Mouse (Mus musculus): ENCODE measurements around the gene Hist1h2bf. TPM values are rescaled to one million over a fixed set of nuclear protein-coding genes. Genes with fewer than 3 reads are reported as not detected.
"Not testable (repeated sequence)": the region's sequence is repeated elsewhere in the genome, so short reads cannot be mapped to it uniquely, and the experiment has no call there.

Gene Hist1h2bf
- polyA plus RNA-seq, 1 experiment from 2014 or later = 7.1 TPM

DNA sequence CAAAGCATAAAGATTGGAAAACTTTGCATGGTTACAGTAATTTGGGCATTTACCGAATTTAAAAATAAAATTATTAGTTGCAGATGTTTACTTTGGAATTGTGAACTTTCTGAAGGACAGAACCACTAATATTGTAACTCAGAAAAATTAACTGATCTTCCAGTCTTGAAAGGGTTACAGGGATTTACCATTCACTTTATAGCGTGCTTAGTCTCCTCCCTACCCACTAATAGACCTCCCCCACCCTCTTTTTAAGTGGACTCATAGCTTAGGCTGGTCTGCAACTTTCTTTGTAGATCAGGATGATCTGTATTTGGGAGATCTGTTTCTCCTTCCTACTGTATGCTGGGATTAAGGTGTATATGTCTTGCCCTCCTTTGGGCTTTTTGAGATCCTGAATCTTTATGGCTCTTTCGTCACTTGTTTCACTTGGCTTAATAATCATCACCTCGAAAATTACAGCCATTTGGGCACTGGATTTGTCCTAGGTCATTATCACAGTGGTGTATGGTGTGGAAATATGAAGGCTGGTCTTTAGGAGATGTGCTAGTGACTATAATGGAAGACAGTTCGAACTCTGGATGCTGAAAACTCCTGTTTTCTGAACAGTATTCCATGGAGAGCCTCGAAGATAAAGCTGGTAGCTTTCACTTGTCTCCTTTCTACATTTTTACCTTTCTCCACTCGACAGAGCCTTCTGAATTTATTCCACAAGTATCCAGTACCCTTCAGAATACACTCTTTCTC, 37.7 kb downstream of the Hist1h2bf start:
- Histone ChIP-seq H3K4me1 (replicated peaks; ENCODE audit: control insufficient read depth, insufficient read depth, low read length) (peaks cover 16% of the 10 kb centered on the region), H3K9ac (ENCODE audit: low read length) (peak overlapping the region; percentile 92), H3K4me3 (ENCODE audit: low read depth, low read length) (peak overlapping the region; percentile 54), H3K27me3 (replicated peaks; ENCODE audit: control insufficient read depth, insufficient read depth, low read length) (no peaks in the 10 kb centered on the region), H3K27ac (ENCODE audit: low read depth) (peak overlapping the region; percentile 99), H3K4me2 (ENCODE audit: low read length) (peak overlapping the region; percentile 70), H3K36me3 (ENCODE audit: control insufficient read depth, insufficient read depth, low read length) (no peaks in the 10 kb centered on the region), H3K9me3 (ENCODE audit: control insufficient read depth, low read length) (no peaks in the 10 kb centered on the region)
- ATAC-seq (replicated peaks; ENCODE audit: low FRiP score, low TSS enrichment, low read depth) (no peak), DNase-seq (ENCODE audit: low spot score) (peak; percentile 52)
- WGBS = 16% methylated on average over 7 of the region's 7 CpGs

GRCm38 (mm10) chr13:23535137-23536075, 38.6 kb downstream of the Hist1h2bf start, which contains the start of gene Hist1h3g:
TSS of gene Hist1h3g (plus strand) at chr13:23535422.
- ATAC-seq (replicated peaks; ENCODE audit: low FRiP score, low TSS enrichment, low read depth) (peak; percentile 89), DNase-seq (ENCODE audit: low spot score) (peak; percentile 92)
- H3K27me3 ChIP-seq (replicated peaks; ENCODE audit: control insufficient read depth, insufficient read depth, low read length); H3K9me3 ChIP-seq (ENCODE audit: control insufficient read depth, low read length); H3K36me3 ChIP-seq (ENCODE audit: control insufficient read depth, insufficient read depth, low read length): not testable (repeated sequence)
- under 1% methylated on average over 45 of the region's 62 CpGs for WGBS
- H3K27ac ChIP-seq (ENCODE audit: low read depth) = peak within 1 kb of the TSS; percentile 99
- H3K9ac ChIP-seq (ENCODE audit: low read length) = peak within 1 kb of the TSS; percentile 92
- H3K4me3 ChIP-seq (ENCODE audit: low read depth, low read length) = peak within 1 kb of the TSS; percentile 54
- H3K4me2 ChIP-seq (ENCODE audit: low read length) = peak within 1 kb of the TSS; percentile 70
- peaks cover 16% of the 10 kb centered on the region for H3K4me1 ChIP-seq (replicated peaks; ENCODE audit: control insufficient read depth, insufficient read depth, low read length)

DNA sequence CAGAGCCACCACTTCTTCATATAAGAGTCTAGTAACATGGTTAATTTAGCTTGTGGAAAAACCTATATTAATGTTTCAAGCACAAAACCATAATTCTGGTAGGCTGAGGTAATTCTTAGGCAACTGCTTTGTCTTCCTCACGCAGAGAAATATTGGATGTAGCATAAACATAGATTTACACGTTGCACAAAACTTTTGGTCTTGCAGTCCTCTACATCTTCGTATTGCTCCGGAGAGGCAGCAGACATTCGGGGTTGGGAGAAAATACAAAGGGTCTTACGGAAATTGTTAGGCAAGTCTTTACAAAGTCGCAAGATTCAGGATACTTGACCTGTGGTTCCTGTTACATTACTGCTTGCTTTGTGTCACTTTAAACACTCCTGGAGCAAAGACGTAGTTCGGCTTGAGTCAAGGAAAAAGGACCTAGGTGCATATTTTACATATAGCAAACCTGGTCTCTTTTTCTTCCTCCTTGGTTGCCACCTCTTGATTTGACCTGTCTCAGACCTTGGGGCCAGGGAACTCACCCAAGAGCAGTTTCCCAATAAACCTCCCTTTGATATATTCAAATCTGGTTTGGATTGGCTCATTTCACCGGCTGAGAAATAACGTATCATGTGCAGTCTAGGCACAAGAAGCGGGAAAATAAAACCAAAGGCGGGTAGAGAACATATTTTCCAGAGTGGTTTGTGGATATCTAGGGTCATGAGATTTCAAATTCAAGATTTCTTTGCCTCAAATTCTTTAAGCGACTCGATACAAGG, 39.4 kb downstream of the Hist1h2bf start:
- under 1% methylated on average over 15 of the region's 15 CpGs for WGBS
- Histone ChIP-seq H3K9me3 (ENCODE audit: control insufficient read depth, low read length) (no peaks in the 10 kb centered on the region), H3K4me2 (ENCODE audit: low read length) (peak overlapping the region; percentile 70), H3K4me3 (ENCODE audit: low read depth, low read length) (peak overlapping the region; percentile 54), H3K36me3 (ENCODE audit: control insufficient read depth, insufficient read depth, low read length) (no peaks in the 10 kb centered on the region), H3K9ac (ENCODE audit: low read length) (peak overlapping the region; percentile 92), H3K27me3 (replicated peaks; ENCODE audit: control insufficient read depth, insufficient read depth, low read length) (no peaks in the 10 kb centered on the region), H3K4me1 (replicated peaks; ENCODE audit: control insufficient read depth, insufficient read depth, low read length) (peaks cover 17% of the 10 kb centered on the region), H3K27ac (ENCODE audit: low read depth) (peak overlapping the region; percentile 99)
- peak; percentile 75 for DNase-seq (ENCODE audit: low spot score)
- no peak for ATAC-seq (replicated peaks; ENCODE audit: low FRiP score, low TSS enrichment, low read depth)

DNA sequence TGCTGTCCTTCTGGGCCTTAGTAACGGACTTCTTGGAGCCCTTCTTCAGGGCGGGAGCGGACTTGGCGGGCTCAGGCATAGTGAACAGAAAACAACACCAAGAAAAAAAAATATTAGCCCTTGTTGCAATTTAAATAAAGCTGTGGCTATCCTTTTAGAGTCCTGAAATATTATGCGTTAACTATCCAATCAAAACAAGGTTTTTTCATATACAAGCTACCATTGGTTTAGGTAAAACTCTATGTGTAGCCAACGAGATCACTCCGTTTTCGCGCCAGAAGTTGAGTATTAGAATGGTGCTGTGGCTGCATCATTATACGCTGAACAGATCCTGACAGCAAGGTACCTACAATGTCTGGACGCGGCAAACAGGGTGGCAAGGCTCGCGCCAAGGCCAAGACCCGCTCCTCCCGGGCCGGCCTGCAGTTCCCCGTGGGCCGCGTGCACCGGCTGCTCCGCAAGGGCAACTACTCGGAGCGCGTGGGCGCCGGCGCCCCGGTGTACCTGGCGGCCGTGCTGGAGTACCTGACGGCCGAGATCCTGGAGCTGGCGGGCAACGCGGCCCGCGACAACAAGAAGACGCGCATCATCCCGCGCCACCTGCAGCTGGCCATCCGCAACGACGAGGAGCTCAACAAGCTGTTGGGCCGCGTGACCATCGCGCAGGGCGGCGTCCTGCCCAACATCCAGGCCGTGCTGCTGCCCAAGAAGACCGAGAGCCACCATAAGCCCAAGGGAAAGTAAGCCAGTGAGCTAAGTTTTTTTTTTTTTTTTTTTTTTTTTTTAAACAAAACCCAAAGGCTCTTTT, 40.2 kb downstream of the Hist1h2bf start, which contains the start of gene Hist1h2af:
TSS of gene Hist1h2af (plus strand) at position 347 of the 808 bp plus-strand sequence.
- H3K9me3 ChIP-seq (ENCODE audit: control insufficient read depth, low read length); H3K27me3 ChIP-seq (replicated peaks; ENCODE audit: control insufficient read depth, insufficient read depth, low read length); H3K36me3 ChIP-seq (ENCODE audit: control insufficient read depth, insufficient read depth, low read length): not testable (repeated sequence)
- Histone ChIP-seq H3K4me2 (ENCODE audit: low read length) (peak within 1 kb of the TSS; percentile 70), H3K4me1 (replicated peaks; ENCODE audit: control insufficient read depth, insufficient read depth, low read length) (peaks cover 24% of the 10 kb centered on the region), H3K27ac (ENCODE audit: low read depth) (peak within 1 kb of the TSS; percentile 99), H3K9ac (ENCODE audit: low read length) (peak within 1 kb of the TSS; percentile 92), H3K4me3 (ENCODE audit: low read depth, low read length) (peak within 1 kb of the TSS; percentile 54)
- peak; percentile 38 for ATAC-seq (replicated peaks; ENCODE audit: low FRiP score, low TSS enrichment, low read depth)
- peak; percentile 85 for DNase-seq (ENCODE audit: low spot score)
- under 1% methylated on average over 26 of the region's 53 CpGs for WGBS

GRCm38 (mm10) chr13:23532262-23533075, 41.5 kb downstream of the Hist1h2bf start:
- Histone ChIP-seq H3K4me1 (replicated peaks; ENCODE audit: control insufficient read depth, insufficient read depth, low read length) (peaks cover 24% of the 10 kb centered on the region), H3K9ac (ENCODE audit: low read length) (peak overlapping the region; percentile 89), H3K36me3 (ENCODE audit: control insufficient read depth, insufficient read depth, low read length) (no peaks in the 10 kb centered on the region), H3K27me3 (replicated peaks; ENCODE audit: control insufficient read depth, insufficient read depth, low read length) (no peaks in the 10 kb centered on the region), H3K27ac (ENCODE audit: low read depth) (peak overlapping the region; percentile 99), H3K9me3 (ENCODE audit: control insufficient read depth, low read length) (no peaks in the 10 kb centered on the region), H3K4me3 (ENCODE audit: low read depth, low read length) (peak overlapping the region; percentile 54), H3K4me2 (ENCODE audit: low read length) (peak overlapping the region; percentile 70)
- 15% methylated on average over 9 of the region's 9 CpGs for WGBS
- DNase-seq (ENCODE audit: low spot score) (peak; percentile 51), ATAC-seq (replicated peaks; ENCODE audit: low FRiP score, low TSS enrichment, low read depth) (no peak)

DNA sequence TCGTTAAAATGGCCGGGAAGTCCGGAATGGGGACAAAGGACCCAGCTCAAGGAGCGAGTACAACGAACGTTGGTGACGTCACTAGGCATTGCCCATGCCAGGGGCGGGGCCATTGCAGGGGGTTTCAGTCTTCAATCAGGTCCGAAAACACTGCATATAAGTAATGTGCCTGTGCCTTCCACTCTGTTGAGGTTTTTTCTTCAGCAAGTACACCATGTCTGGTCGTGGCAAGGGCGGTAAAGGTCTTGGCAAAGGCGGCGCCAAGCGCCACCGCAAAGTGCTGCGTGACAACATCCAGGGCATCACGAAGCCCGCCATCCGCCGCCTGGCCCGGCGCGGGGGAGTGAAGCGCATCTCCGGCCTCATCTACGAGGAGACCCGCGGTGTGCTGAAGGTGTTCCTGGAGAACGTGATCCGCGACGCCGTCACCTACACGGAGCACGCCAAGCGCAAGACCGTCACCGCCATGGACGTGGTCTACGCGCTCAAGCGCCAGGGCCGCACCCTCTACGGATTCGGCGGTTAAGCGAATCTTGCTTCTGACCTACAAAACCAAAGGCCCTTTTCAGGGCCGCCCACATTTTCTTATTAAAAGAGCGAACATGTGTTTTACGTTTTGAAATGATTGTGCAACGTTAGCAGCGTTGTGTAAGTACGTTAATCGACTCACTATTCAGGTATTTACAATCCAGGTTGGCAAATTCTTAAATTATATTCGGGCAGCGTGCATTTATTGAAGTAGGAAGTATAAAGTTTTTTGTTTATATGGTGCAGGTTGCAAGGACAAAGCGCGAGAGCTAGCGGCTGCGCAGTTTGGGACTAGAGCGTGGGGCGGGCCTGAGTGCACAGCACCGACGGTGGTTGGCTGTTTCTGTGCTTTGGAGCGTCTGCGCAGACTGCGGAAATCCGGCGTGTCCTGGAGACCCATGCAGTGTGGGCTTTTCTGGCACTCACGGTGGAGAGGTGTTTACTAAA, 42.8 kb downstream of the Hist1h2bf start, which contains the start of gene Hist1h4h:
TSS of gene Hist1h4h (plus strand) at position 150 of the 975 bp plus-strand sequence.
- Histone ChIP-seq H3K4me2 (ENCODE audit: low read length) (peak within 1 kb of the TSS; percentile 70), H3K9me3 (ENCODE audit: control insufficient read depth, low read length) (no peaks in the 10 kb centered on the region), H3K4me1 (replicated peaks; ENCODE audit: control insufficient read depth, insufficient read depth, low read length) (peaks cover 21% of the 10 kb centered on the region), H3K4me3 (ENCODE audit: low read depth, low read length) (peak within 1 kb of the TSS; percentile 54), H3K9ac (ENCODE audit: low read length) (peak within 1 kb of the TSS; percentile 89), H3K27ac (ENCODE audit: low read depth) (peak within 1 kb of the TSS; percentile 99), H3K36me3 (ENCODE audit: control insufficient read depth, insufficient read depth, low read length) (no peaks in the 10 kb centered on the region), H3K27me3 (replicated peaks; ENCODE audit: control insufficient read depth, insufficient read depth, low read length) (no peaks in the 10 kb centered on the region)
- under 1% methylated on average over 50 of the region's 70 CpGs for WGBS
- DNase-seq (ENCODE audit: low spot score) = peak; percentile 100
- ATAC-seq (replicated peaks; ENCODE audit: low FRiP score, low TSS enrichment, low read depth) = peak; percentile 72
